Mouse (Mus musculus): ENCODE results near the gene Tbl2.

Gene Tbl2

DNA sequence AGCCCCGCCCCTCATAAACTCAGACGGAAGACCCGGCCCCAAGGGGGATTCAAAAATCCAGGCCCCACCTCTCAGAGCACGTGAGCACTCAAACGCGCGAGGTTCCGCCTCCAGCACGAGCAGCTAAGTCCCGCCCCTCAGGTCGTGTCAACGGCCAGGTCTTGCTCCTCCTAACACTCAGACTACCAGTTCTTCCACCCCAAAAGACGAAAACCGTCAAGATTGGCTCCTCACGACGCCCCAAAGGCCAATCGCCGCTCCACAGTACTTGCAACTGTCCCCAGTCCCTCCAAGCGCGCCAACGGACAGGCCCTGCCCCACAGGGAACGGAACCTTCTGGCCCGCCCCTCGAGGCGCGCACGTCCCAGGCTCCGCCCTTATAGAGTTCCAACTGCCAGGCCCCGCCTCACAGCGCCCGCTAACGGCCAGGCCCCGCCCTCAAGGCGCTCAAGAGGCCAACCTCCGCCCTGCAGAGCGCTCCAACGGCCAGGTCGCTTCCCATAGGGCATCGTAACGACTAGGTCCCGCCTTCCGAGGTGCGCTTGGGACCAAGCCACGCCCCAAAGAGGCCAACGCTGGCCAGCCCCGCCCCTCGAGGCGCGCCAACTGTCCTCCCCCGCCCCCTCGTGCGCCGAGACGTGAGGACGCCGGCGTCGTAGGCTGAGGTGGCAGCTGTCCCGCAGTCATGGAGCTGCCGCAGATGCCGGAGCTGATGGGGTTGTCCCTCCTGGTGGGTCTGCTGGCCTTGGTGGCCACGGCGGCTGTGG is at the start of gene Tbl2:
Gene Tbl2 (plus strand): TSS at position 605 of the 767 bp plus-strand sequence.
- peak; percentile 99 for DNase-seq (ENCODE audit: low spot score)

DNA sequence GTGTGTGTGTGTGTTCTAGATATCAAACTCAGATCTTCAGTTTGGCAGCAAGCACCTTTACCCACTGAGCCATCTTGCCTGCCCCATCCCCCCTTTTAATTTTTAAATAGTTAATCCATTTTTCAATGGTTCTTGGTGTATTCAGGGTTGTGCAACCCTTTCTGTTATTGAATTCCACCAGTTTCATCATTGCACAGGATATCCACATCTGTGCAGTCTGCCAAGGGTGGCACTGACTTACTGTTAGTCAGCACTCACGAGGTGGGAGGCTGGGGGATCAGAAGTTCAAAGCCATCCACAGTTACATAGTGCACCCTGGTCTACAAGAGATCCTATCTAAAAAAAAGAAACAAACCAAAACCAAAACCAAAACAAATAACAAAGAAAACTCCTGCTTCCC is 48.5 kb upstream of the Tbl2 start:
- DNase-seq (ENCODE audit: low spot score), result no peak

DNA sequence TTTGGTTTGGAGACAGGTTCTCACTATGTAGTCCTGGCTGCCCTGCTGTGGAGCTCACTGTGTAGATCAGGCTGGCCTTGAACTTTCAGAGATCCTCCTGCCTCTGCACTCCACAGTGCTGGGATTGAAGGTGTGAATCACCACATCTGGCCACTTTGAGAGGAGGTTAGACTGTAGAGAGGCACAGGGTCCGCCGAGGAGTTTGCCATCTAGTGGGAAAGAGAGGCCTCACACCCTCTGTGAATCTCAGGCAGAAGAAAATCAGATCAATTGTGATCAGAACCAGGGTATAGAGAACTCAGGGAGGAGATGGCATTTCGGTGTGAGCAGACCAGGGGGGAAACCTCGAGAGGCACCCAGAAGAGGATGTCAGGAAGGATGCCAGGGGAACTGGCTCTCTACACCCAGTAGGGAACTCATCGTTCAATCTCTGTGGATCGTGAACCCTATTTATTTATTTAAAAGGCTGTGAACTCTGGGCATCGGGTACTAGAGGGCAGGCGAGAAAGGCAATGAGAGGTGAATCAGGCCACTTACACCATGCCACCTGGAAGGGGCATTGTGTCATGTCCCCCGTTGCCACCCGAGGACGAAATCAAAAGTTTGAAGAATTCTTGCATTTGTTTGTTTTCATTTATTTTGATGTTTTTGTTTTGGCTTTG is 45.3 kb upstream of the Tbl2 start:
- peak; percentile 47 for DNase-seq (ENCODE audit: low spot score)

DNA sequence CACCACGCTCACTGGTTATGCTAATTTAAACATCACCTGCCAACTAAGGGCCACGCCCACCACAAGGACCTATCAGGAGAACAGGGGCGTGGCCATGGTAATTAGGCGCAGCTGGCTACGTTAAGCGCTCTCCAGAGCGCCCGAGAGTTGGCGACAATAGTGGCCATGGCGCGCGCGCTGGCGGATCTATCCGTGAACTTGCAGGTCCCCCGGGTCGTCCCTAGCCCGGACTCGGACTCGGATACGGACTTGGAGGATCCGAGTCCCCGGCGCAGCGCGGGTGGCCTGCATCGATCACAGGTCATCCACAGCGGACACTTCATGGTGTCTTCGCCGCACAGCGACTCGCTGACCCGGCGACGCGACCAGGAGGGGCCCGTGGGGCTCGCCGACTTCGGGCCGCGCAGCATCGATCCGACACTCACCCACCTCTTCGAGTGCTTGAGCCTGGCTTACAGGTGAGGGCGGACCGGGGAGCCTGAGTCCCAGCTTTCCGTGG is 42.6 kb upstream of the Tbl2 start:
- DNase-seq (ENCODE audit: low spot score), result peak; percentile 90

DNA sequence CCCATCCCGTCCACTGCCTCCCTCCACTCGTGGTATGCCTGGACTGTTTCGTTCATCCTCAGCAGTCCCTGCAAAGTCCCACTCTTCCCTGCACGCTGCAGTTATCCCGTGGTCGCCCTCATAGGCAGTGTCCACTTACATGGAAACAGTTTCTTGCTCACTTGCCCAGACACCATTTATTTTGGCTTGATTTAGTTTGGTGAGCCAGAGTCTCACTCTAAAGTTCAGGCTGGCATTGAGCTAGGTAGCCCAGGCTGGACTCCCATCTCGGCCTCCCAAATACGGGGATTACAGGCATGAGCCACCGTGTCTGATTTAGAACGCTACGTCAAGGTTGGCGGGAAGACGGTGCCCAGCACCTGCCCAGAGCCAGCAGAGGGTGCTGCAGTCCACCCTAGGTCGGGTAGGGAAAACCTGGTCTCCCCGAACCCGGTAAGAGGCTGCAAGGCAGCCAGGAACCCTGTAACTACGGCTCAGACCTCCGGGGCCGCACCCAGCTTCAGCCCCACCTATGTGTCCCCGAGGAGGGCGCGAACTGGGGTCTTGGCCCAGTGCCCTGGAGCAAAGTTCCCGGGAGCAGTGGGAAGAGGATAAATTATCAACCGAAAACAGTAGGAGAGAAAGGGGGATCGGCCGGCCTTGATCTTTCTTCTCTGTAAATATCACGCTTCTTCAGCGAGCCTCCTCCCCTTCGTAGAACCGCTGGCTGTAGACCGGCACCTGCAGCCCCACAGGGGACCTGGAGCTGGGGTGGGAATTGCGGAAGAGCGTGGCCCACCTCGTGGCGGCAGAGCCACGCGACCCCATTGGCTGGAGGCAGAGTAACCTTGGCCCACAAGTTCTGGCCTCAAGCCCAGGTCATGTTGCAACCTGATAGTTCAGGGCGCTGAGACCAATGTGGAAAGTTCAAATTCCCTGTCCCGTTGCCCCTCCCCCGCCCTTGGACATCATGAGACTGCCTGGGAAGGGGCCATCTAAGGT is 41.6 kb upstream of the Tbl2 start:
- peak; percentile 70 for DNase-seq (ENCODE audit: low spot score)

DNA sequence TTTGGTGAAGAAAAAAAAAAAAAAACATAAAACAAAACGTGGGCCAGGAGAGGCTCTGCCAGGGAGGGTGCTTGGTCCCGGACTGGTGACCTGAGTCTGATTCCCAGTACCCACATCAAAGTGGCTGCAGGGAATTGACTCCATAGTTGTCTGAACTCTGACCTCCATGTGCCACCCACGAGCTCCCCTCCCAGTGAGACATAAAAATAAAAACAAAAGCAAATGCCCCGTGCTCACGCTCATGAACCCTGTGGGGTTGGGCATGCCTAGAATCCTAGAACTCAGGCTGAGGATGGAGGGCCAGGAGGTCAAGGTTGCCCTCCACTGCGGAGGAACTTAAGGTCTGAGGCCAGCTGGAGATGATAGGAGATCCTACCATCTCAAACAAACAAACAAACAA is 40.4 kb upstream of the Tbl2 start:
- no peak for DNase-seq (ENCODE audit: low spot score)

DNA sequence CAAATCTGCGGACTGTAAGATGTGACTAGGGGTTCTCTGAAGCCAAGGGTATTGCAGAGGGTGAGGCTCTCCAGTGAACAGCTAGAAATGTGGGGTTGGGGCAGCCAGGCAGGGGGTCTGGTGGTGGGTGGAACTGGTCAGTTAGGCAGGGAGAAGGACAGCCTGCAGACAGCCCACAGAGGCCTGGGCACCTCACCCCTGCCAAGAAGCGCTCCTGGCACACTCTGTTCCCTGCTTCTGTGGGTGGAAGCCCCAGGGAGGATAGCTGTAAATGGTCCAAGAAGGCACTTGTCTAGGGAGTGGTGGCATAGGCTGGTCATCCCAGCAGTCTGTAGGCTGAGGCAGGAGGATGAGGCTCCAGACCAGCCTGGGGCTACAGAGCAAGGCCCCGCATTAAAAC is 40.0 kb upstream of the Tbl2 start:
- no peak for DNase-seq (ENCODE audit: low spot score)

DNA sequence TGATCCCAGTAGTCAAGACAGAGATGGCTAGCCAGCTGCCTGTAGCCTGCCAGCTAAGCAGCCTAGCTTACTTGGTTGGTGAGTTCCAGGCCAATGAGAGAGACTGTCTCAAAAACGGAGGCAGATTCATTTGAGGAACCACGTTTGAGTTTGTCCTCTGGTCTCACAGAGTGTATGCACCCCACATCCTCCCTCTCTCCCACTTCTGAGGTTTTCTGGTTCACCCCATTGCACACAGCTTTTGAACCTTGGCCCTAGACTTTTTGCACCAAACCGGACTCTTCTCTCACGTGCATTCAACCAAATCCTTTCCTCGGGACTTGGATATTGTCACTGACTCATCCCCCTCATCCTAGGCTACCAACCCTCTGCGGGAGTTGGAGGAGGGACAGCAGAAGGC is 39.5 kb upstream of the Tbl2 start:
- no peak for DNase-seq (ENCODE audit: low spot score)

DNA sequence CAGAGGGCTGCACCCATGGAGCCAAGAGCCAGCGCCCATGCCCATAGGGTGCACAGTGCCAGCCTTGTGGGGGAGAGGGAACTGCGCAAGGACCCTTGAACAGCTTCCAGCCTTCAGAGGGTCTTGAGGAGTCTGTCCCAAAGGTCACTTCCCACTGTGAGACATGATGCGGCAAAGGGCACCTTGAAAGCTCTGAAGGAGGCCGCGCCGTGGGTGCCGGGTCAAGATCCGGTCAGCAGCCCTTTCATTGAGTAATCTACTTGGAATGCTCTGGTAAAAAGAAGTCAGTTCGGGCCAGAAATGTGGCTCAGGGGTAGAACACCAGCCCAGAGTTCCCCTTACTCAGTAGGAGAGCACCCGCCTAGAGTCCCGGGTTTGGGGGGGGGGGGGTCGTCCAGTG is 35.7 kb upstream of the Tbl2 start:
- no peak for DNase-seq (ENCODE audit: low spot score)

DNA sequence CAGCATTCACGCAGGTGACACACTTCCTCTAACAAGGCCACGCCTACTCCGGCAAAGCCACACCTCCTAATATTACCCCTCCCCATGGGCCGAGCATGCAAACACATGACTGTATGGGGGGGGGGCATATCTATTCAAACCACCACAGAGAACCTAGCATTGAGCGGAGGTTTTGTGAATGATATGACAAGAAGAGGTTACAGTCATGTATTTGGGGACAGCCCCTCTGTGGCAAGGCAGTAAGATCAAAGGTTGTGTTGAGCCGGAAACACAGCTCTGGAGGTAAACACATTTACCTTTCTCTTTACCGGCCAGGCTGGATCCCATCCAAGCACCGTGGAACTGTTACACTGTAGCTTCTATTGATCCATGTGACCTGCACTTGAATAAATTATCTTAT is 34.2 kb upstream of the Tbl2 start:
- no peak for DNase-seq (ENCODE audit: low spot score)

DNA sequence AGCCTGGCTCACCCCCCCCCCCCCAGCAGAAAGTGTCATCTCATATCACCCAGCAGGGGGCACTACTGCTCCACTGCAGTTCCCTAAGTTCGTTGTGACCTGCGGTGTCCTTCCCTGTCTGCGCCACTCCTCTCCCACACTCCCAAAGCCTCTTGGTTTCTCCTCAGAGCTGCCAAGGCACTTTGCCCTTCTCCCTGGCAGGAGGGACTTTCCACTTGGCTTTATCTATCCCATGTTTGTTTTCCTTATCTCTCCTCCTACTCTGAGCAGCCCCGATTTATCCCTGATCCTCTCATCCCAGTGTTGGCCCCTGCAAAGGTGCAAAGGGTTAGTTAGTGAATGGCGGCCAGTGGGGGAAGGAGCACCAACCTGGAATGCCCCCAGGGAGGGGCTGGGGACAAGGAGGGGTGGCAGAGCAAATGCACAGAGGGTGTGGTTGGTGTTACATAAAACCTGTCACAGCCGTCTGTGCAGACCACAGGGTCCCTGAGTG is 30.8 kb upstream of the Tbl2 start:
- DNase-seq (ENCODE audit: low spot score), result peak; percentile 81

DNA sequence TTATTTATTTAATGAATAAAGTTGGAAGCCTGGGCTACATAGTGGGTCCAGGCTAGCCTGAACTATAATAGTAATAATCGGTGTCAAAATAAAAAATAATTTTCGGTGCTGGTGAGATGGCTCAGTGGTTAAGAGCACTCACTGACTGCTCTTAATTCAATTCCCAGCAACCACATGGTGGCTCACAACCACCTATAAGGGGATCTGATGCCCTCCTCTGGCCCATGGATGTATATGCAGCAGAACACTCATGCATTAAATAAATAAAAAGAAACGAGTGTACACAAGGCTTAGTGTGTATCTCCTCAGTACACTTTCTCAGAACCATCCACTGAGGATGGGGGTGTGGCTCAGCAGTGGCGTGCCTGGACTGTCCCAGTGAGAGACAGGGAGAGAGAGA is 28.7 kb upstream of the Tbl2 start:
- no peak for DNase-seq (ENCODE audit: low spot score)

DNA sequence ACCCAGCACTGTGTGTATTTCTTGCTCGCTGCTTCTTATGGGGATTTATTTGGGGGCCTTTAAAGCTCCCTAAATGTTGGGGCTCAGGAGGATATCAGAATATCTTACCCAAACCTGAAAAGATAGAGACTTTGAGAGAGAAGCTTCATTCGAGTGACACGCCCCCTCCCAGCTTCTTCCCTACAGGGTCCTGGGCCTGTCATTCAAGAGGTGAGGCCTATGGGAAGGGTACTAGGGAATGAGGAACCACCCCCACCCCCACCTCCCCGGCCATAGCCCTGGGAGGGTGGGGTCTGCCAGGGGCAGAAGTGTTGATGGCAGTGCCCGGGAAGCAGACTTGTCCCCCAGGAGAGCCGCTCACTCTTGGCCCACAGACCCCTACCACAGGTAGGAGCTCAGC is 23.3 kb upstream of the Tbl2 start:
- DNase-seq (ENCODE audit: low spot score), result no peak

DNA sequence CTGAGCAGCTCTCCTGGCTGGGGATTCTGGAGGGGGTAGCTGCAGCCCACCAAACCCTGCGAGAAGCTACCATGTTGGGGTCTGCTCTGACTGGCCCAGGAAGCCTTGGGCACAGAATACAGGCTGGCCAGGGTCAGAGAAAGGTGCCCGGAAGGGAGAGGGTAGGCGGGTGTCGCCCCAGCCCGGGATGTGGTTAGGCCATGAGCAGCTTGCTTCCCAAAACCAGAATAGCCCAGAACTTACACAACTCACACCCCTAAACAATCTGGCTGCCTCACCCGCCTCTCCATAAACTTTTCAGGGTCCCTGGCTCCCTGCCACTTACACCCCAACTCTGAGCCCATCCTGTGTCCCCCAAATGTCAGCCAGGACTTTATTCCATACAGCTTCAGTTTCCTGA is 21.8 kb upstream of the Tbl2 start:
- DNase-seq (ENCODE audit: low spot score), result no peak

DNA sequence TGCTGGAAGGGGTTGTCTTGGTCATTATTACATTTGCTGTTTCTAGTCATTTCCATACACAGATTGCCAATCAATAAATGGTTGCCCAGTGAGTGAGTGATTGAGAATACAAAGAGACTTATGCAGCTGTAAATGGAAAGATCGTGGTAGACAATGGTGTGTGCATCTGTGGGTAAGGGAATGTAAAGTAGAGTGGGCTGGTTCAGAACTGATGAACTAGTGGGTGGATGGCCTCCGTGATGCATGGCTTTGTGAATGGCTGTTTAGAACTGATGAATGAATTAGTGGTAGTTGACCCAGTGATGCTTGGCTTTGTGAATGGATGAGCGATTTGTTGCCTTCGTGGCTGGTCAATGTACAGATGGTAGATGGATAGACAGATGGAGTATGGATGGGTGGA is 19.7 kb upstream of the Tbl2 start:
- DNase-seq (ENCODE audit: low spot score), result no peak

DNA sequence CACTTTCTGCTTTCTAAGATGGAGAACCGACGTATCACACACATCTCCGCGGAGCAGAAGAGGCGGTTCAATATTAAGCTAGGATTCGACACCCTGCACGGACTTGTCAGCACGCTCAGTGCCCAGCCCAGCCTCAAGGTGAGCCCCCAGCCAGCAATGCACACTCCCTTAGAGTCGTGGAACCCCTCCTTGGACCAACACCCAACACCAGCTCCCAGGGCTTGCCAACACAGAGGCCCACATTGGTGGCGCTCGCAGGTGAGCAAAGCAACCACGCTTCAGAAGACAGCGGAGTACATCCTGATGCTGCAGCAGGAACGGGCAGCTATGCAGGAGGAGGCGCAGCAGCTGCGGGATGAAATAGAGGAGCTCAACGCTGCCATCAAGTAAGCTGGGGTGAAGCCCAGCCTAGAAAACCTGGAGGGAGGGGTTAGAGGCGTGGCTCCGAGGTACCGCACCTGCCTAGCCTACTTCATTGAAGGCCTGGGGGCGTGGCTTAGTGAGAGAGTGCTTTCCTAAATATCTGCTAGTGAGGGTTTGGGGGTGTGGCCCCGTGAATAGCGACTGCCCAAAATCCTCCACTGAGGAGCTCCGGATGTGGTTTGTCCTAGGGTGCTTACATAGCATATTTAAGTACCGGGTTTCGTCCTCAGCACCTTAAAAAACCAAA is 15.6 kb upstream of the Tbl2 start:
- peak; percentile 31 for DNase-seq (ENCODE audit: low spot score)

DNA sequence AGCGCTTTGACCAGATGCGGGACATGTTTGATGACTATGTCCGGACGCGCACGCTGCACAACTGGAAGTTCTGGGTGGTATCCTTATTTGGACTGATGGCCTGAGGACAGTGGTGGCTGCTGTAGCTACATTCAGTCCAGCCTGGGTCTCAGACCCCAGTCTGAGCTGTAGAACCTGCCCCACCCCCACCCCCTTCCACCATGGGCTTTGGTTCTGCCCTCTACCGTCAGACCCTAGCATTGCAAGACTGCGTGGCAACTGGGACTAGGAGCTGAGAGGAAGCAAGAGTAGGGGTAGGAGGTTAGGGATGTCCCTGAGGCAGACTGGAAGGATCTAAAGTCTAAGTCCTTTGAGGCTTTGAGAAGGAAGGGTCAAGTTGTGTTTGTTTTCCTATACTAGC is 14.9 kb upstream of the Tbl2 start:
- DNase-seq (ENCODE audit: low spot score), result peak; percentile 72

DNA sequence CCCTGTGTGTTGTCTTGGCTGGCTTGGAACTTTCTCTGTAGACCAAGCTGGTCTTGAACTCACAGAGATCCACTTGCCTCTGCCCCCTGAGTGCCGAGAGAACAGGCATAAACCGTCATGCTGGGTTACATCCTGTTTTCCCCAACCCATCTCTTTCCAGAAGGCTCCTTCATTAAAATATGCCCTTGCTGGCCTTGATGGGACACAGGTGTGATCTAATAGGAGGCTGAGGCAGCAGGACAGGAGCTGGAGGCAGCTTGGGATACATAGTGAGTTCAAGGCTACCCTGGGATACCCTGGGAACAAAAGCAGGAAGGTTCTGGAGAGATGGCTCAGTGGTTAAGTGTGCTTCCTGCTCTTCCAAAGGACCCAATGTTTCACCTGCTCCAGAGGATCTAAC is 9.6 kb upstream of the Tbl2 start:
- no peak for DNase-seq (ENCODE audit: low spot score)

DNA sequence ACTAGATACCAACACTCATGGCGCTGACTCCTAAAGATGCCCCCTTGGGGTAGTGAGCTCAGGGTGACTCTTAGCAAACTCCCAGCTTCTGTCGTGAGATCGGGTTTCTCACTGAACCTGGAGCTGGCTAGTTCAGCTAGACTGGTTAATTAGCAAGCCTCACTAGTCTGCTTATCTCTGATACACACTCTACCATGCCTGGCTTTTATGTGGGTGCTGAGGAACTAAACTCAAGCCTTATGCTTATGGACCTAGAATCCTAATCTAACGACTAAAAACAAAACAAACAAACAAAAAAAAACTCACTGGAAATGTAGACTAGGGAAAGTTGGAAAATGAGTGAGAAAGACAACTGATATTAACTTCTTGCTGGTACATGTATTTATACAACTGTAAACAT is 5.0 kb upstream of the Tbl2 start:
- no peak for DNase-seq (ENCODE audit: low spot score)

DNA sequence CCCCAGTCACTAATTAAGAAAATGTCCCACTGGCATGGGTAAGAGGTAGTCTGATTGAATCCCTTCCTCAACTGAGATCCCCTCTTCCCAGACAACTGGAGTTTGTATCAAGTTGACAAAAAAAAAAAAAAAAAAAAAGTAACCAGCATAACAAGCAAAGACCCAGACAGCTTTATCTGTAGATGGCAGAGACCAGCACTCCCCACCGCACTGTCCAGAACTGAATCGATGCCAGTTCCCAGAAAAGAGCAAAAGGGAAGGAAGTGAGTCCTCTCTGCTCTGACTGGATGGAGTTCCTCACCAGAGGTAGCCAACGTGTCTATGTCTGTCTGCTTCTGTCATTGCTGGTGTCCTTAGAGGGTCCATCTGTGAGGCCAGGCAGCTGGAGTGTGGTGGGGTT is 3.9 kb upstream of the Tbl2 start:
- no peak for DNase-seq (ENCODE audit: low spot score)

DNA sequence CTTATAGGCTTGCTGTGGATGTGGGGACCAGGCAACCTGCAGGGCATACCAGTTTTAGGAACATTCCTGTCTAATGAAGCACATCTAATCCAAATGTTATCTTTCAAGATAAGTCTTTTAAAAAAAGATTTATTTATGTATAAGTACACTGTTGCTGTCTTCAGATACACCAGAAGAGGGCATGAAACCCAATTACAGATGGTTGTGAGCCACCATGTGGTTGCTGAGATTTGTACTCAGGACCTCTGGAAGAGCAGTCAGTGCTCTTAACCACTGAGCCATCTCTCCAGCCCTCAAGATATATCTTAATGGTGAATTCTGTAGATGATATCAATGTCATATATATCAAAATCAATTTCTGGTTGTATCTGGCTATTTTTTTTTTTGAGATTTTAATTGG is 3.5 kb upstream of the Tbl2 start:
- DNase-seq (ENCODE audit: low spot score), result no peak

DNA sequence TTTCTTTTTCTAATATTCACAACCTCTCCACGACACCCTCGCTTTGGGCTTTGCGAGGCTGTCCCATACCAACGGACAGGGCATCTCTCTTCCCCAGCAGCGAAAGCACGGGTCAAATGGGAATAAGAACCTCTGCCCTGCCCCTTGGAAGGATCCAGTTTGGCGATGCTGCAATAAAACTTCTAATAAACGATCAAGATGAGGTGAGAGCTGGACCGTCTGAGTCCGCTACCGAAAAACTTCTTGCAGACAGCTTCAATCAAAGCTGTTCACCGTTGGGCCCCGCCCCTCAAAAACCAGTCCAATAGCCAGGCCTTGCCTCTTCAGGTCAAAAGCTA is 773 bp upstream of the Tbl2 start:
- no peak for DNase-seq (ENCODE audit: low spot score)
